Mouse (Mus musculus) ovary, postnatal 10 days (tissue): Measurements from ENCODE around the gene Mrpl53.

Experiments
- DNase-seq: peaks from one replicate; pipeline ENCODE4 v3.0.0; 2022; ENCODE audit warnings: low spot score

Mrpl53 gene

DNA sequence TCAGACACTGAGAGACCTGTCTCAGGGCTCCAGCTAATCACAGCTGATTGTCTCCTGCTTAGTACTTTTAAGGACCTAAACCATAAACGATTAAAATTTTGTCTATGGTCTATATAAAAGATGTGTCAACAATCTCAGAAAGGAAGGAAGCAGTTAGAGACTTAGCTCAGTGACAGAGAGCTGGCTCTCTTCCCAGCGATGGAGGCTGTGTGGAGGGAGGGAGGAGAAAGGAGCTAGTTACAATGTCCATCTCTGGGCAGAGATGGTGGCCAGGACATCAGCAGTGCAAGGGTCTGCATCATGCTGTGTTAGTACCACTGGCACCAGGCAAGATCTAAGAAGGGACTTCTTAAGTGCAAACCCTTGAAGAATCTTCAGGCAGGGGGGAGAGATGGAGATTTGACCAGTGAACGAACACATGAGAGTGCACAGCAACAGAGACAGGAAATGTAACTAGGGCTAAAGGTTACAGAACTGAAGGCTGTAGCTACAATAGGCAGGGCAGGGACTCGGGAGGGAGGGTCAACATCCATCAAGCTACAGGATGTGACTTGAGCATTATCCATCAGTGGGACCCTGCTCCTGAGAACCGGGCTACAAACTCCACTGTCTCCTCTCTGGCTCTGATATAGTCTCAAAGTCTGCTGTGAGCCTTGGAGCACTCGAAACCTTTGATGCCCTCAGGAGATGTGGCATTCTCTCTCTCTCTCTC is 16.3 kb upstream of the Mrpl53 start:
- DNase-seq: no peak

GRCm38 (mm10) chr6:83095968-83096367 is 12.9 kb upstream of the Mrpl53 start:
- DNase-seq: no peak

GRCm38 (mm10) chr6:83098411-83098810 is 10.4 kb upstream of the Mrpl53 start:
- DNase-seq: no peak

- peak; percentile 66 for DNase-seq
Observed at GRCm38 (mm10) chr6:83101316-83101687, 7.5 kb upstream of the Mrpl53 start, which contains the start of the genes Ccdc142 and Gm42688. Gene Ccdc142 (plus strand): TSS chr6:83101601. Gene Gm42688 (plus strand): TSS chr6:83101617.

DNA sequence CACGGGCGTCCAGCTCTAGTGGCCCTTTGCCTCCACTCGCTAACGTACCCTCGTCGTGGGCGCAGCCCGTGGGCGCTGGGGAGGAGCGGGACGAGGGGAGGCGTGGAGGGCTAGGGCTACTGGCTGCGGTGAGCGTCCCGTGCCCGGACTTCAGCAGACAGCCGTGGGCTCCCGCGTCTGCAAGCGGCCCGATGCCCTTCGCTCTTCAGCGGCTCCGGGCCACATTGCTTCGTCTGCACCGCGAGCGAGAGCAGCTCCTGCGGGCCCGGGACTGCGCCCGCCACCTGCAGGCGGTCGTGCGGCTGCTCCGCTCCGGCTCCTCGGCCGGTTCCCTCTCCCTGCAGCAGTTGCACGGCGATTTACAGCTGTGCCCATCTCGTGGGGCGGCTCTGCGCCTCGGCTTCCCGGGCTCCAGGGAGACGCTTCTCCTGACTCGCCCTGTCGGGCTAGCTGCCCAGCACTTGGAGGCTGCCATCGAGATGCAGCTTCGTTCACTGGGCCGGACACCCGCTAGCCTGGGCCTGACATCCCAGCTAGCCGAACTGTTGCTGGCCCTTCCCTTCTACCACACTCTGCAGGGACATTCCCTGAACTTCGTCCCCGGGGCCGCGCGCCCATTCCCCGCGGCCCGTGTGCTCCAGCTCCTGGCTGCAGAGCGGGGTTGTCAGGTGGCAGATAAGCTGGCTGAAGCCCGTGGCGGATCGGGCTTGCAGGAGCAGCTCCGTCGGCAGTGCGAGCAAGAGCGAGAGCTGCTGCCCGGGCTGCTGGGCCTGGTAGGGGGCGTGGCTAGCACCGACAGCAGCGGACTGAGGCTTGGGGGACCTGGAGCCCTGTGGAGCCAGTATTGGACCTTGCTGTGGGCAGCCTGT is 6.9 kb upstream of the Mrpl53 start:
- DNase-seq: no peak

- DNase-seq: no peak
Observed at GRCm38 (mm10) chr6:83103130-83103650, 5.7 kb upstream of the Mrpl53 start.

GRCm38 (mm10) chr6:83104158-83104557 is 4.7 kb upstream of the Mrpl53 start:
- DNase-seq: no peak

- DNase-seq: no peak
Observed at GRCm38 (mm10) chr6:83107566-83108400, 1.1 kb upstream of the Mrpl53 start.

DNA sequence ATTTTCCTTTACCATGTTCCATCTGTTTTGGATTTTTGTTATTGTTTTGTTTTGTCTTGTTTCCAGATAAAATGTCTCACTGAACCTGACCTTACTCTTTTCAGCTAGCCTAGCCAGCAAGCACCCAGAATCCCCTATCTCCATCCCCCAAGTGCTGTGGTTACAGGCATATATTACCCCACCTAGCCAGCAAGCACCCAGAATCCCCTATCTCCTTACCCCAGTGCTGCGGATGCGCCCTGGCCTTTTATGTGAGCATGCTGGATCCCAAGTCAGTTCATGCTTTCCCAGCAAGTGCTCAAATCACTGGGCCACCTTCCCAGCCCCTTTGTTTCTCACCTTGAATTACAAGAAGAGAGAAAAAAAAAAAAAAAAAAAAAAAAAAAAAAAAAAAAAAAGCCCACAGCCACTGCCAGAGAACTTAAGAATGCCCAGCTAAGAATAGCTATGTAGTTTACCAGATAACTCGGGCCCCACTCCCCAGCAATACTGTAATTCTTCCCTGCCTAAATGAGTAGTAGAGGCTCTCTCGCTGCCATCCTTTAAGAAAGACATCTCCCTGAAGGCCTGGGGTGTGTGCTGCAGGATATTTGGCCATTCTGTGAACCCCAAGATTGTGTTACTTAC is 2.8 kb downstream of the Mrpl53 start:
- no peak for DNase-seq

- DNase-seq: peak; percentile 83
Observed at GRCm38 (mm10) chr6:83115011-83115671, 6.3 kb downstream of the Mrpl53 start, which contains the start of gene Mogs. Gene Mogs (plus strand): TSS chr6:83115496.

DNA sequence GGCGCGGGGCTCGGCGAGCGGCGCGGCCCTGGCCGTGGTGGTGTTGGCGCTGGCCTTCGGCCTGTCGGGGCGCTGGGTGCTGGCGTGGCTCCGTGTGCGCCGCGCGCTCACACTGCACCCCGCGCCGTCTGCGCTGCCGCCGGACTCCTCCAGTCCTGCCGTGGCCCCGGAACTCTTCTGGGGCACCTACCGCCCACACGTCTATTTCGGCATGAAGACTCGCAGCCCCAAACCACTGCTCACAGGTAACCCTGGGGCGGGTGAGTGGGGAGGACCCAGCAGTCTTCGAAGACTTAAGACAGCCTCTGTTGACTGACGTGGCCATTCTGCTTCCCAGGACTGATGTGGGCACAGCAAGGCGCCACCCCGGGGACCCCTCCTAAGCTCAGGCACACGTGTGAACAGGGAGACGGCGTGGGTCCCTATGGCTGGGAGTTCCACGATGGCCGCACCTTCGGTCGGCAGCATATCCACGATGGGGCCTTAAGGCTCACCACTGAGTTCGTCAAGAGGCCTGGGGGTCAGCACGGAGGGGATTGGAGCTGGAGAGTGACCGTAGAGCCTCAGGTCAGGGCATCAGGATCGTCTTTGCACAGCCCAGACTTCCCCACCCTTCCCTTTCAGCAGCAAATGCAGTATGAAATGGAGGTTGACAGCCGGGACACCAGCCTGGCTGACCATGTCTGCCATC is 7.0 kb downstream of the Mrpl53 start:
- no peak for DNase-seq

GRCm38 (mm10) chr6:83116373-83117164 is 7.7 kb downstream of the Mrpl53 start:
- DNase-seq: no peak

- DNase-seq: no peak
Observed at GRCm38 (mm10) chr6:83117165-83117438, 8.3 kb downstream of the Mrpl53 start.

DNA sequence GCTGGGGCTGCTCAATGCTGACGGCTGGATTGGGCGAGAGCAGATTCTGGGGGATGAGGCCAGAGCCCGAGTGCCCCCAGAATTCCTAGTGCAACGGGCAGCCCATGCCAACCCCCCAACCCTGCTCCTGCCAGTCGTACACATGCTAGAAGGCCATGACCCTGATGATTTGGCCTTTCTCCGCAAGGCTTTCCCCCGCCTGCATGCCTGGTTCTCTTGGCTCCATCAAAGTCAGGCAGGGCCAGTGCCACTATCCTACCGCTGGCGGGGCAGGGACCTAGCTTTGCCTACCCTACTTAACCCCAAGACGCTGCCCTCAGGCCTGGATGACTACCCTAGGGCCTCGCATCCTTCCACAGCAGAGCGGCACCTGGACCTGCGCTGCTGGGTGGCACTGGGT is 8.8 kb downstream of the Mrpl53 start:
- DNase-seq: no peak

GRCm38 (mm10) chr6:83118369-83118768 is 9.5 kb downstream of the Mrpl53 start:
- DNase-seq: no peak

DNA sequence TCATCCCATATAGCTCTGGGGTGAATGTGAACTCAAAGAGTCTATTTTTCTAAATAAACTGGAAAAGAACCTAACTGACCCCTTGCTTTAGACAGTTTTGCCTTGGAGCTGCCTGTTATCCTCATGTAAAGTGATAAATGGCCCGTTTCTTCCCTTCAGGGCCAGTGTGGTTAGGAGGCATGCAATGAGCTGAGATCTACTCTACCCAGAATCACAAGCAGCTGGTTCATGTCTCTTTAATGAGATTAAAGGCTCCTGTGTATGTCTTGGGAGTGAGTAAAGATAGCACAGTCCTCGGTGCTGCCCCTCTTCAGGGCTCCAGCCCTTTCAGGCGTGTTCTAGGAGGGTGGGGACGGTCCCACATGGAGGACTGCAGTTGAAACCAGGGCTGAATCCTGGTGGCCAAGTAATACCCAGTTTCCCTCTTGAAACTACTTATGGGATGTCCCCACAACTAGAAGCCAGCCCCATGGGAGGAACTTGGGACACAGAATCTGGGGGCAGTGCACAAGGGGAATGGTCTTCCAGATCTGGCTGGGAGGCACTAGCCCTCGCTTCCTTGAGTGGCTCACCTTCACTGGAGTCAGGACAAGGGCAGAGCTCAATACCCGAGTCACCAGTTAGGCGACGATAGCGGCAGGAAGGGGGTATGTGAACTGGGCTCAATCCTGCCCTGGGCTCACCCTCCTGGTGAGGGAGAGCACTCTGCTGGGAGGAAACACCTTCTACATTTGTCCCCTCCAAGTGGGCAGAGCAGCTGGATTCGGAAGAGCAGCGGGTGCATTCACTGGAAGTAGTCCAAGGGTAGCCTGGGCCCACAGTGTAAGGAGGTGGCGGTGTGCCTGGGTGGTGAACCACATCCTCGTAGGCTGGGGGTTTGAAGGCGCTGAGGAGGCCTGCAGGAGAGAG is 10.2 kb downstream of the Mrpl53 start:
- no peak for DNase-seq

GRCm38 (mm10) chr6:83119734-83120051 is 10.9 kb downstream of the Mrpl53 start:
- no peak for DNase-seq

DNA sequence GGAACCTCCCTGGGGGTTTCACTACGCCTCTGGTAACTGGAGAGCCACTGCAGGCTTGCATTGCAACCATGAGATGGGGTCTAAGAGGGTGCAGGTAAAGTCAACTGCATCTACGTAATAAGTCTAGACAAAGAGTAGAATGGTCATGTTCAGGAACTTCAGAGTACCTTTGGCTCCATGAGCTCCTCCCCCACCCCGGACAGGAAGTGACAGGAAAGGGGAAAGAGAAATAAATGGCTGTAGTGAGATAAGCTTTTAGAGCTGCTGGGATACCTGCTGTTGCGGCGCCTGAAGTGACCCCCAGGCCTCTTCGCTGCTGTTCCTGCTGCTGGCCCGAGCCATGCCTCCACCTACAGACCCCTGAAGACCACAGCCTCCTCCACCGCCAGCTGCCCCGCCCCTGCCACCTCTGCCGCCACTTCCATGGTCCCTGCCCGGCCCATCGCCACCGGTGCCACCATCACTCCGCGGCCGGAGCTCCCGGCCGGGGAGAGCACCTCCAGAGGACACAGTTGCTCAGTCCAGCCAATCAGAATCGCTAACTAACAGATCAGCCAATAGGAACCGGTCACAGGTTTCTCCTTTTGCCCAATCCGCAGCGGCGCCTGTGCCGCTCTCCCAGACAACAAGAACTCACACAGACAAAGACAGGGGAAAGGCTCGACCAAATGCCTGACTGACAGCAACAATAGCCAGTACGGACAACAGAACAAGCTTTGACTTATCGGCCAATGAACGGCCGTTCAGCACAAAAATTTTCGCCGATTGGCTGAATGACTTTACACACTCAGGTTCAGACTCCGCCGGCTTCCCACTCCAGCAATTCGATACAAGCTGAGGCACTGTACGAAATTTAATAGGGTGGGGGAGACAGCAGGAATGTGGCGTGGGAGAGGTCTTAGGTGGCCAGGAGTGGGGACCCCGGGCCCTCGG is 12.4 kb downstream of the Mrpl53 start, which contains the start of gene Wbp1:
TSS of gene Wbp1 (minus strand) at position 630 of the 933 bp plus-strand sequence.
- peak; percentile 81 for DNase-seq
